Mouse (Mus musculus): ENCODE measurements around the gene Msrb1. TPM values are rescaled to one million over a fixed set of nuclear protein-coding genes. Genes with fewer than 3 reads are reported as not detected.

The Msrb1 gene
- polyA plus RNA-seq (2014; fragmentation: Nextera tagmentation; extraction: Ambion mirVana): 19.2 and 23.0 TPM in 2 replicates

DNA sequence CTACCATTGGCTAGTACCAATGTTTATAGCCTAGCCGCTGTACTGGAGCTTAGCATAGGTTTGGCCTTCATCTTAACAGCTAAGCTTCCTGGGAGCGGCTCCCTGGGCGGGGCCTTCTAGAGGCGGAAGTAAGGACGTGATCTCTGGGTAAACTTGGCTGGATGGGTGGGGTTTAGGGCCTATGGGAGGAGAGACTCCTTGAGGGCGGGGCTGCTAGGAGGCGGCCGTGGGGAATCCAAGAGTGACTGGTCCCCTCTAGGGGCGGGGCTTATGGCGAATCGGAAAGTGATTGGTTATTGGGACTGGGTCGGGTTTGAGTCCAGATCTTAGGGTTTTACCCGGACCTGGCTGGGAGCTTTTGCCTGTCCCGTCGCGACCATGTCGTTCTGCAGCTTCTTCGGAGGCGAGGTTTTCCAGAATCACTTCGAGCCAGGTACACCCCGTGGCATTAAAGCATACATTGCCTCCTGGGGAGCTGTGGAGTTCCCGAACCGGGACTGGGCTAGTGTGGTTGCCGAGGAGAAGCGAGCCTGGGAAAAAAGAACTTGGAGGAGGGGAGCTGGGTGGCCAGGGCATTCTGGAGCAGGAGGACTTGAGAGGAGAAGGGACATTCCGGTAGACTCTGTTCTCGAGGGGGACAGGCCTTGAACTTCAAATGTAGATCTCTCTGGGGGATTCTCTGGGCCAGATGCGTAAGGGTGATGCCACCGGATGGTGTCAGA is at the start of gene Msrb1:
Gene Msrb1 (plus strand): TSS at position 313 of the 722 bp plus-strand sequence.
- H3K4me1 ChIP-seq (ENCODE audit: control insufficient read depth, insufficient read depth, low read length): peaks cover 11% of the 10 kb centered on the region
- H3K9me3 ChIP-seq (ENCODE audit: control insufficient read depth, low read length): no peaks in the 10 kb centered on the region
- H3K36me3 ChIP-seq (ENCODE audit: control insufficient read depth, insufficient read depth, low read length): no peaks in the 10 kb centered on the region
- peak within 1 kb of the TSS; percentile 90 for H3K4me2 ChIP-seq
- no peak within 1 kb of the TSS for H3K27ac ChIP-seq (ENCODE audit: low read depth, low read length)
- DNase-seq (ENCODE audit: low spot score, missing footprints) (peak; percentile 98), ATAC-seq (ENCODE audit: low FRiP score) (peak; percentile 98)
- peak within 1 kb of the TSS; percentile 56 for H3K4me3 ChIP-seq (ENCODE audit: low read depth, low read length)
- no peaks in the 10 kb centered on the region for H3K27me3 ChIP-seq (ENCODE audit: control insufficient read depth, insufficient read depth, low read length)
- peak within 1 kb of the TSS; percentile 68 for H3K9ac ChIP-seq (ENCODE audit: low read length)
- WGBS: 1% methylated on average over 29 of the region's 29 CpGs

- Histone ChIP-seq H3K9ac (ENCODE audit: low read length) (no peak overlapping the region), H3K27ac (ENCODE audit: low read depth, low read length) (no peak overlapping the region), H3K4me1 (ENCODE audit: control insufficient read depth, insufficient read depth, low read length) (peaks cover 4% of the 10 kb centered on the region; the same call in 1 of the 2 replicates), H3K27me3 (ENCODE audit: control insufficient read depth, insufficient read depth, low read length) (peaks cover 42% of the 10 kb centered on the region), H3K36me3 (ENCODE audit: control insufficient read depth, insufficient read depth, low read length) (no peaks in the 10 kb centered on the region), H3K9me3 (ENCODE audit: control insufficient read depth, low read length) (no peaks in the 10 kb centered on the region), H3K4me3 (ENCODE audit: low read depth, low read length) (peak overlapping the region; percentile 4; the same call in 1 of the 2 replicates), H3K4me2 (peak overlapping the region; percentile 36)
- ATAC-seq (ENCODE audit: low FRiP score): peak; percentile 34; the same call in 1 of the 2 replicates
- 5% methylated on average over 25 of the region's 25 CpGs for WGBS
- peak; percentile 93 for DNase-seq (ENCODE audit: low spot score, missing footprints)
These were observed 49.3 kb upstream of the Msrb1 start for GRCm38 (mm10) chr17:24687146-24687595.

DNA sequence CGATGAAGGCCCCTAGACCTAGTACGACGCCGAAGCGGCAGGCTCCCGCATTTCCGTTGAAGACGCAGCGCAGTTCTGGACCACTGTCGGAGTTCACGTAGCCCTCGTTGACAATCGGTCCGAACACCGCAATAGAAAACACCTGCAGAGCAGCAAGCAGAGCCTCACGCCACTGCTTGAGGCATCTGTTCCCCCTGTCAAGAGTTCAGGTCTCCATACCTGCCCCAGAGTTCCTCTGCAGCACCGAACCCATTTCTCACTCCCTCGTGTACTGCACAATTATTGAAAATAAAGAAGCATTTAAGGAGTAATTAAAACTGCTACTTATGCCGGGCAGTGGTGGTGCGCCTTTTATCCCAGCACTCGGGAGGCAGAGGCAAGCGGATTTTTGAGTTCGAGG is 48.8 kb upstream of the Msrb1 start:
- Histone ChIP-seq H3K27me3 (ENCODE audit: control insufficient read depth, insufficient read depth, low read length) (peaks cover 42% of the 10 kb centered on the region), H3K4me3 (ENCODE audit: low read depth, low read length) (peak overlapping the region; percentile 4; the same call in 1 of the 2 replicates), H3K4me2 (peak overlapping the region; percentile 36), H3K36me3 (ENCODE audit: control insufficient read depth, insufficient read depth, low read length) (no peaks in the 10 kb centered on the region), H3K9me3 (ENCODE audit: control insufficient read depth, low read length) (no peaks in the 10 kb centered on the region), H3K27ac (ENCODE audit: low read depth, low read length) (no peak overlapping the region), H3K9ac (ENCODE audit: low read length) (no peak overlapping the region), H3K4me1 (ENCODE audit: control insufficient read depth, insufficient read depth, low read length) (peaks cover 4% of the 10 kb centered on the region; the same call in 1 of the 2 replicates)
- DNase-seq (ENCODE audit: low spot score, missing footprints) (peak; percentile 88), ATAC-seq (ENCODE audit: low FRiP score) (no peak)
- 22% methylated on average over 23 of the region's 23 CpGs for WGBS

DNA sequence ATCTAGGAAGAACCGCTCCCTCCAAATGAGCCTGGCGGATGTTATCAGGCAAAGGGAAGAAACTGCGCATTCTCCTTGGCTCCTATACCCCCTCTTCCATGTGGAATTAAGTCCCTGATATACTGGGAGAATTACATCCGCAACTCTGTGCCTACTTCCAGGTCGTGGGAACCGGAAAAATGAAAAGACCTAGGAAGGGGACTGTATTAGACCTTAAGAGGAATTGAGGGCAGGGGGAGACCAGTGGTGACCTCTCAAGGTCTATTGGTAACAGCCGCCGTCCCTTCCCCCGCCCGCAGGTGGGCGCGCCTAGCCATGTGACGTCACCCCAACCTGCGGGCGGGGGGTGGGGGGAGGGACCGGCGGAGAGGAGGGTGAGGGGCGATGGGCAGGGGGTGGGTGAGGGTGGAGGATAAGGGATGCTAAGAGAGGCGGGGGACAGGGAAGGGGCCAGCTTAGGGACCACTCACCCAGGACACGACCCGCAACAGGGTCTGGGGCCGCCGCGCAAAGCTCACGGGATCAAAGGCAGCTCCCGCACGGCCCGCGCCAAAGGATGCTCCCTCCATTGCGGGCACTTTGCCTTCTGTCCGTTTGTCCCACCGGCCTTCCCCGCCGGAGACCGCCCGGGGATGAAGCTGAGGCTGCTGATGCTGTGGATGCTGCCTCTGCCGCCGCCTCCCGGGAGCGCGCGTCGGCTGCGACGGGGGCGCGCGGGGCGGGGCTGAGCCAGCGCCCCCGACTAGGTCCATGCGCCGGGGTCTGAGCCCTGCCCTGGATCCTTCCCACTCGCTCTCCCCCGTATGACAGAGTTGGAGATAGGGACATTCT is 47.0 kb upstream of the Msrb1 start, which contains the start of gene Syngr3:
Gene Syngr3 (minus strand): TSS at position 705 of the 831 bp plus-strand sequence.
- H3K27ac ChIP-seq (ENCODE audit: low read depth, low read length): no peak within 1 kb of the TSS
- ATAC-seq (ENCODE audit: low FRiP score) (peak; percentile 64), DNase-seq (ENCODE audit: low spot score, missing footprints) (peak; percentile 96)
- H3K27me3 ChIP-seq (ENCODE audit: control insufficient read depth, insufficient read depth, low read length): peaks cover 42% of the 10 kb centered on the region
- 1% methylated on average over 53 of the region's 55 CpGs for WGBS
- peak within 1 kb of the TSS; percentile 73 for H3K9ac ChIP-seq (ENCODE audit: low read length)
- H3K4me3 ChIP-seq (ENCODE audit: low read depth, low read length): peak within 1 kb of the TSS; percentile 64
- no peaks in the 10 kb centered on the region for H3K36me3 ChIP-seq (ENCODE audit: control insufficient read depth, insufficient read depth, low read length)
- peak within 1 kb of the TSS; percentile 92 for H3K4me2 ChIP-seq
- H3K4me1 ChIP-seq (ENCODE audit: control insufficient read depth, insufficient read depth, low read length): peaks cover 6% of the 10 kb centered on the region
- no peaks in the 10 kb centered on the region for H3K9me3 ChIP-seq (ENCODE audit: control insufficient read depth, low read length)

GRCm38 (mm10) chr17:24692385-24692784 is 44.1 kb upstream of the Msrb1 start:
- H3K36me3 ChIP-seq (ENCODE audit: control insufficient read depth, insufficient read depth, low read length): no peaks in the 10 kb centered on the region
- H3K4me2 ChIP-seq: no peak overlapping the region
- ATAC-seq (ENCODE audit: low FRiP score) (no peak), DNase-seq (ENCODE audit: low spot score, missing footprints) (no peak)
- H3K9ac ChIP-seq (ENCODE audit: low read length): no peak overlapping the region
- peaks cover 36% of the 10 kb centered on the region for H3K27me3 ChIP-seq (ENCODE audit: control insufficient read depth, insufficient read depth, low read length)
- WGBS: 92% methylated on average over 5 of the region's 5 CpGs
- H3K27ac ChIP-seq (ENCODE audit: low read depth, low read length): no peak overlapping the region
- peaks cover 14% of the 10 kb centered on the region for H3K4me1 ChIP-seq (ENCODE audit: control insufficient read depth, insufficient read depth, low read length)
- no peaks in the 10 kb centered on the region for H3K9me3 ChIP-seq (ENCODE audit: control insufficient read depth, low read length)
- no peak overlapping the region for H3K4me3 ChIP-seq (ENCODE audit: low read depth, low read length)

DNA sequence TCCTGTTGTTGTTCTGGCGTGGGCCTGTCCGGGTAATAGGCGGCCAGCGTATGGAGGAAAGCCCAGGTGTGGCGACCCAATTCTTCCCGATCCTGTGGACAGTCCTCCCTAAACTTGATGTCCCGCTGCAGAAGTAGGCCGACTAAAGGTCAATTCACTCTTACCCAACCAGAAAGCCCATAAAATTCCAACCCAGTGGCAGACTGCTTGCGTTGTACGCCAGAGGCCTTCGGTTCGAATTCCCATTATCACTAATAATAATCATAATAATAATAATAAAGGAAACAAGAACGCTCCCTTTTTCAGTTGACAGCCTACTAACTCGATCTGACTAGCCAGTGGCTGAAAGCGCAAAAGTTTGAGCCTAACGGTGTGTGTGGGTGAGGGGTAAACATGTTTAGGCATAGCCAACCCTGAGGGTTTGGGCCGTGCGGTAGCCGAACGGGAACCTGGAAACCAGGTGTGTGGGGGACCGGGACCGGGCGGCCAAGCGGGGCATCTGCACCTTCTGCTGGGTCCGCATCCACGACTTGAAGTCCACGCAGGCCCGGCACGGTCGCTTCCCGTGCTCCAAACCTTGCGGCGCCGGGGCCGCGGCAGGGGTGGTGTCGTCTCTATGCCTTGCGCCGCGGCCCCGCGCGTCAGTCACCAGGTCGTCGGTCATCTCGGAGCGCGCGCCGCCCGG is 41.0 kb upstream of the Msrb1 start:
- H3K4me1 ChIP-seq (ENCODE audit: control insufficient read depth, insufficient read depth, low read length): peaks cover 10% of the 10 kb centered on the region
- peak overlapping the region; percentile 83 for H3K4me2 ChIP-seq
- peak overlapping the region; percentile 59 for H3K27ac ChIP-seq (ENCODE audit: low read depth, low read length)
- H3K9ac ChIP-seq (ENCODE audit: low read length): peak overlapping the region; percentile 91
- no peaks in the 10 kb centered on the region for H3K9me3 ChIP-seq (ENCODE audit: control insufficient read depth, low read length)
- H3K27me3 ChIP-seq (ENCODE audit: control insufficient read depth, insufficient read depth, low read length): peaks cover 7% of the 10 kb centered on the region
- H3K36me3 ChIP-seq (ENCODE audit: control insufficient read depth, insufficient read depth, low read length): peaks cover under 1% of the 10 kb centered on the region; the same call in 1 of the 2 replicates
- DNase-seq (ENCODE audit: low spot score, missing footprints) (no peak), ATAC-seq (ENCODE audit: low FRiP score) (no peak; the same call in 1 of the 2 replicates)
- WGBS: 8% methylated on average over 48 of the region's 51 CpGs
- H3K4me3 ChIP-seq (ENCODE audit: low read depth, low read length): peak overlapping the region; percentile 89

- H3K4me3 ChIP-seq (ENCODE audit: low read depth, low read length): peak within 1 kb of the TSS; percentile 89
- peak within 1 kb of the TSS; percentile 91 for H3K9ac ChIP-seq (ENCODE audit: low read length)
- H3K27ac ChIP-seq (ENCODE audit: low read depth, low read length): peak within 1 kb of the TSS; percentile 59
- H3K9me3 ChIP-seq (ENCODE audit: control insufficient read depth, low read length): no peaks in the 10 kb centered on the region
- WGBS: under 1% methylated on average over 60 of the region's 76 CpGs
- peaks cover 10% of the 10 kb centered on the region for H3K4me1 ChIP-seq (ENCODE audit: control insufficient read depth, insufficient read depth, low read length)
- no peaks in the 10 kb centered on the region; the same call in 1 of the 2 replicates for H3K27me3 ChIP-seq (ENCODE audit: control insufficient read depth, insufficient read depth, low read length)
- peaks cover 2% of the 10 kb centered on the region; the same call in 1 of the 2 replicates for H3K36me3 ChIP-seq (ENCODE audit: control insufficient read depth, insufficient read depth, low read length)
- DNase-seq (ENCODE audit: low spot score, missing footprints) (peak; percentile 98), ATAC-seq (ENCODE audit: low FRiP score) (peak; percentile 93)
- peak within 1 kb of the TSS; percentile 83 for H3K4me2 ChIP-seq
These were observed 40.3 kb upstream of the Msrb1 start, which contains the start of the genes Gfer and Noxo1 for GRCm38 (mm10) chr17:24696011-24696697. TSS of gene Gfer (minus strand) at chr17:24696156. TSS of gene Noxo1 (plus strand) at chr17:24696234.

DNA sequence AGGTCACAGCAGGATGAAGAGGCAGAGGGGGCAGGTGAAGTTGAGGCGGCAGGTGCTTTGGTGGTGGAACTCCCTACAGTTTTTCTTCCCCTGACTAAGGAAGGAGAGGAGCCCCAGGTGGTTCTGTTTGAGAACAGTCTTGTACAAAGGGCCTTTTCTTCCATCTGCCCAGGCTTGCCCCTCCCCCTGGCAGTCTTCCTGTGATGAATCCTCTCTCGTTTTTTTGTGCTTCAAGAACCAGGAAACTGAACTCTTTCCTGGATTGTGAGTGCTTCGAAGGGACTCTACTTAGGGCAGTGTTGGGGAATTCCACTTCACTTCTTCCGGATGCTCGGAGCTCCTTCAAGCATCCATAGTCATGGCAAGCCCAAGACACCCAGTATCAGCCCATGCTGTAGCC is 38.5 kb upstream of the Msrb1 start:
- WGBS: 22% methylated on average over 5 of the region's 5 CpGs
- Histone ChIP-seq H3K4me2 (no peak overlapping the region), H3K9ac (ENCODE audit: low read length) (no peak overlapping the region), H3K36me3 (ENCODE audit: control insufficient read depth, insufficient read depth, low read length) (peaks cover 15% of the 10 kb centered on the region), H3K27ac (ENCODE audit: low read depth, low read length) (no peak overlapping the region), H3K4me1 (ENCODE audit: control insufficient read depth, insufficient read depth, low read length) (peaks cover 10% of the 10 kb centered on the region), H3K9me3 (ENCODE audit: control insufficient read depth, low read length) (no peaks in the 10 kb centered on the region), H3K4me3 (ENCODE audit: low read depth, low read length) (no peak overlapping the region), H3K27me3 (ENCODE audit: control insufficient read depth, insufficient read depth, low read length) (no peaks in the 10 kb centered on the region)
- no peak for ATAC-seq (ENCODE audit: low FRiP score)
- DNase-seq (ENCODE audit: low spot score, missing footprints): no peak

Data from midbrain, embryonic 11.5 days (tissue).